Mouse (Mus musculus) heart, postnatal 0 days (tissue): ENCODE data around the gene Ciz1.

Experiments used
- CTCF ChIP-seq: IDR thresholded peaks from 2 replicates; pipeline ENCODE4 v1.5.1; 2016; ENCODE audit warnings: antibody characterized with exemption, control low read depth, low read depth
- EP300 ChIP-seq: IDR thresholded peaks from 2 replicates; pipeline ENCODE4 v1.6.1; 2016; ENCODE audit warnings: antibody characterized with exemption, low read depth

DNA sequence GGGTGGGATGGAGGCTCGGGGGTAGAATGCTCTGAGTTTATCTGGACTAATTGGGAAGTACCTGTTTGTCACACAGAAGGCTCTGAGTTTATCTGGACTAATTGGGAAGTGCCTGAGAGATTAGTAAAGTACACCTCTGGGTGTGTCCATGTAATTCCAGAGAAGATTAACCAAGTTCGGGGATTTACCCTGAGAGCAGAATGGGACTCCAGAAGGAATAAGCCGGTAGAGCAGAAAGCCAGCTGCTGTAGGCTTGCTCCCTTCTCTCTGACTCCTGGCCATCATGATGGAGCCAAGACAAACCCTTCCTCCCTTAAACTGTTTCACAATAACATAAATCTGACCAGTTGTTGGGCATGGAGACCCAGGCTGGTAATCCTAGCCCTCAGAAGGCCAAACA lies 72.7 kb downstream of the Ciz1 start:
- TF ChIP-seq CTCF (no peak), EP300 (no peak)
